Mouse (Mus musculus): ENCODE measurements around the gene Tmem131l.
A peak's percentile ranks its signal among the peaks of the same experiment; 100 is the strongest.
"Not testable (repeated sequence)": the region's sequence is repeated elsewhere in the genome, so short reads cannot be mapped to it uniquely, and the experiment has no call there.

The Tmem131l gene

GRCm38 (mm10) chr3:83867026-83867425 is 172.9 kb downstream of the Tmem131l start:
- not testable (repeated sequence) for DNase-seq (ENCODE audit: low spot score in 2 of 2)

DNA sequence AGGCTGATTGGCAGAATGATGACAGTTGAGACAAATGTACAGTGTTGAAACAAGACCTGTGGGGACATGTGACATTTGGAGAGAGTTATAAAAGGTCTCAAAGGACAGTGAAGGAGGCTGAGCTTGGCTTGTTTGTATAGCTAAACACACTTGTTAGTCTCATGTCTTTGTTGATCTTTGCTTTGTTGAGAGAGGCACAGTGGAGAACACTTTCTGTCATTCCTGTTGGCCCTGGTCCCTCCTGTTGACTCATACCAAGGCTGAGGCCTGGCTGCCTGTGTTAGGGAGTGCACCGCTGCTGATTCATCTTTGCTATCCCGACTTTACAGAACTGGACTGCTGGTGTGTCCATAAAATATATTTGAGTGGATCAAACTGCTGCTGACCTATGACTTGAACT is 174.8 kb downstream of the Tmem131l start:
- no peak for DNase-seq (ENCODE audit: low spot score in 2 of 2)

DNA sequence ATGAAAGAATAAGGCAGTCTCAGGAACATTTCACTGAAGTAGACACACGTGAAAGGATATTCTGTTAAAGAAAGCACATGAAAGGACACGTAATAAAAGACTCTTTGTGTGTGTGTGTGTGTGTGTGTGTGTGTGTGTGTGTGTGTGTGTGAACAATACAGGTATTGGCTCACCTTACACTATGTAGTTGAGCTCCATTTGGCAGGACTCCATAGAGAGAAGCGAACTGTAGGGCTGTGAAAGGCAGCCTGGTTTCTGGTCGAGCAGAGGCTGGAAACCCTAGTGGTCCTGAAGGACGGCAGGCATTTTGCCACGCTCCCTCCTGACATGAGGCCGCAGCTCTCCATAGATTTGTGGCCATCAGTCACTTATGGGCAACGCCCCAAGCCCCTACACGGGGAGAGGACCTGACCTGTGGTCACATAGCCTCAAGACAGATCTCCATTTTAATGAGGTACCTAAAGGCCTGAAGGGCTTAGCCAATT is 175.9 kb downstream of the Tmem131l start:
- no peak for DNase-seq (ENCODE audit: low spot score in 2 of 2)

DNA sequence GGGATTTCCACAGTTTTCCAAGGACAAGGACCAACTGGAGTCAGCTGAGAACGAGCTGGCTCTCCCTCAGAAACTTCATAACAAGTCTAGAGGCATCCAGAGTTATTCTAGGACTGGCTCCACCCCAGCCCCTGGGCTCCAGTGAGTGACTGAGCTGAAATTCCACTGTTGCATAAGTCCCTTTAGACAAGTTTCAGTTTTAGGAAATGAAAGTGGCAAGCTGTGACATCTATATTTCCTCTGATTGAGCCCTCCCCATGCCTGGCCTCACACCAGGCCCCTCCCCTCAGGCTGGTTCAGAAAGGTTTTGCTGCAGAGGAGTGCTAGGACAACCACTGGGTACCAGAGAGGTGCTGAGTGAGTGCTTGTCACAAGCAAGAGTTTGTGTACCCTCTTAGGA is 177.0 kb downstream of the Tmem131l start:
- peak; percentile 46 to 69 for DNase-seq (ENCODE audit: low spot score in 2 of 2)

DNA sequence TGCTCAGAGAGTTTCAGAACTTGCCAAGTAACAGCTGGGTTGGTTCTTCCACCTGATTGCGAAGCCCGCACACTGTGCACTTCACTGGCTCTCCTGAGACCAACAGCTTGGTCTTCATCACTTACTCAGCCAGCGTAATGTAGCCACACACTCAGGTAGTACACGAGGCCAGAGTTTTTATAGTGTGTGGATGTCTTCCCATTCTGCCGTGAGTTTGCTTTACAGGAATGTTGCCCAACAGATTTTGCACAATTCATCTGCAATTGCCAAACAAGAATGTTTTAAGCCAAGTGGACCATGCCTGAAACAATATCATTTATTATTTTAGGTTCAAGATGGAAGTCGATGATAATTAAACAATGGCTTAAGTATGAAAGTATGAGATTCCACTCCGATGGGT is 180.4 kb downstream of the Tmem131l start:
- DNase-seq (ENCODE audit: low spot score in 2 of 2), result no peak

DNA sequence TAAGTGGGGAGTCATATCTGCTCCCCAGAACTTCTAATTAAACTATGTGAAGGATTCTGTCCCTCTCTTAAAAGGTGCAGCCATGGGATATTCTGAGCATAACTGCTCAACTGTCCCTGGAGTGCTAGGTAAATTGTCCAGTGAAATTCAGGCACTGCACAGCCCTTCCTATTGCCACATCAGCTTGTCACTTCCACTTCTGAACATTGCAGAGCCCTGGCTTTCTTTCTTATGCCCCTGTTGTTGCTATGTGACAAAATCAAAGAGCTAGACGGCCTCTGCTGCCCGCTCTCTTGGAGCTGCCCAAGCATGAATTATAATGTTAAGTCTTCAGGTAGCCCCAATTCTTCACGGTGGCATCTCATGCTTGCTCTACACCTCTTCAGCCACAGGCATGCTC is 180.9 kb downstream of the Tmem131l start:
- DNase-seq (ENCODE audit: low spot score in 2 of 2), result no peak

DNA sequence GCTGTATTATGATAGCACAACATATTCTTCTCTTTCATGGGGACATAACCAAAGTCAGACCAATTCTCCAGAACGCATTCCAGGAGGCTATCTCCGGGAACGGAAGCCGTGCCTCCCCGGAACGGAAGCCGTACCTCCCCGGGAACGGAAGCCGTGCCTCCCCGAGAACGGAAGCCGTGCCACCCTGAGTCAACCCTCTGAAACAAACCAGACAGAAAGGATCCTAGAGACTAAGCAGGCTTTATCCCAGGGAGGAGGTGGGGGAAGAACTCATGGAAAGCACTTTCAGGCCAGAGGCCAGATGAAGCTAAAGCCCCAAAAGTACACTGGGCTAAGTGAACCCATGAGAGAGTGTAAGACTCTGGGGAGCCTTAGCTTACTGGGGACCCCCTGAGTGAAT is 182.4 kb downstream of the Tmem131l start:
- DNase-seq (ENCODE audit: low spot score in 2 of 2), result no peak

DNA sequence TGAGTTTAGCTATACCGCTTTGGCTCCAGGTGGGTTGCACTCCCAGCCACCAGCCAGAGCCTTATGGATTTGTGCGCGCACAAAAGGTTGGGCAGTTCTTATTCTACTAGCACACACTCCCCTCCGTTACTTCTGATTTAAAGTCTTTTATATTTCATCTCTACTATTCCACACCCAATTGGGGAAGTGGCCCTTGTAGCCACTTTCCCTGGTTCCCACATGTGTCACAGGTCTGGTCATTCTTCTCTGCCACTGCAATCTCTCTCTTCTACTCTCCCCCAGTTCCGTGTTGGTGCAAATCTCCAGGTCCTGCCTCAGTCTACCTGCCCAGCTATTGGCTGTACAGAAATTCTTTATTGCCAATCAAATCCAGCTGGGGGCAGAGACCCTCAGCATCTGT is 184.3 kb downstream of the Tmem131l start:
- no peak for DNase-seq (ENCODE audit: low spot score in 2 of 2)

DNA sequence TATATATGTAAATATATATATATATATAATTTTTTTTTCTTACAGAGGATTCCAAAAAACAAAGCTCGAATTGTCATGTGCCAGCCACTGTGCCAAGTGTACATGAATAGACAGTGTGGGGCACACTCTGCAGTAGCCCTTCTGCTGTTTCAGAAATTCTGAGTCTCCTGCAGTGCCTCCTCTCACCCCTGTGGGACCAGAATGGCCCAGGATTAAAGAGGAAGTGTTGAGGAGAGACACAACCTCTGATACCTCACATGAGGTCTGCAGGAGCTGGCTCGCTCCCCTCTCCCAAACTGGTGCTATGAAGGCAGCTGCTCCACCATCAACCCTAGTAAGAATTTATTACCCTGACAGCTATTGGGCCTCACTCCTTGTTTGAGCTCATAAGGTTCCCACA is 190.6 kb downstream of the Tmem131l start:
- no peak for DNase-seq (ENCODE audit: low spot score in 2 of 2)

All from frontal cortex, postnatal 36 days (tissue).